Mouse (Mus musculus) cerebellum, adult 2 months (tissue): ENCODE results near the gene Adgrv1. TPM values are rescaled to one million over a fixed set of nuclear protein-coding genes. Genes with fewer than 3 reads are reported as not detected.
"Not testable (repeated sequence)": the region's sequence is repeated elsewhere in the genome, so short reads cannot be mapped to it uniquely, and the experiment has no call there.

Source experiments
- DNase-seq, 2 experiments: peaks; one replicate each; pipeline ENCODE4 v3.0.0; 2021
- H3K27ac ChIP-seq: fragments of 200-500 bp; 2 replicates; pipeline ENCODE4 v1.5.1; 2012; ENCODE audit warnings: low read length, control low read depth, inconsistent platforms; ENCODE audit not compliant: insufficient read depth
- H3K27me3 ChIP-seq: fragments of 200-500 bp; 2 replicates; pipeline ENCODE4 v1.6.1; 2012; ENCODE audit warnings: inconsistent platforms, mild to moderate bottlenecking, low read length, moderate library complexity; ENCODE audit not compliant: control insufficient read depth, insufficient read depth
- H3K4me1 ChIP-seq: fragments of 200-500 bp; 2 replicates; pipeline ENCODE4 v1.6.1; 2011; ENCODE audit warnings: low read length; ENCODE audit not compliant: control insufficient read depth, insufficient read depth
- H3K4me3 ChIP-seq: fragments of 200-500 bp; replicated peaks from 2 replicates; pipeline ENCODE3; 2011; ENCODE audit warnings: mild to moderate bottlenecking, low read depth, low read length, control low read depth; ENCODE audit not compliant: insufficient read depth
- CTCF ChIP-seq: fragments of 200-500 bp; IDR thresholded peaks from 2 replicates; pipeline ENCODE4 v1.5.1; 2011; ENCODE audit warnings: low read depth, mild to moderate bottlenecking, control low read depth, low read length, moderate library complexity, borderline replicate concordance; ENCODE audit not compliant: insufficient read depth
- POLR2A ChIP-seq: fragments of 200-500 bp; IDR thresholded peaks from 2 replicates; pipeline ENCODE4 v1.6.1; 2011; ENCODE audit warnings: low read length, control low read depth, borderline replicate concordance; ENCODE audit not compliant: insufficient read depth
- WGBS: fragments of 180-500 bp; shearing (Covaris S2); methylation state at CpG from one replicate; pipeline ENCODE4 v1.1.7; 2018; 5-methylcytosine and 5-hydroxymethylcytosine counted together
- polyA plus RNA-seq: library from polyadenylated mRNA; depleted of rRNA; stranded (reverse); fragments of >200 nt; gene quantifications from 2 replicates; pipeline ENCODE4 v1.2.3, GENCODE M21; 2012

Gene Adgrv1
- polyA plus RNA-seq, 1 experiment: 3.4 TPM

GRCm38 (mm10) chr13:81640881-81641280, 7.9 kb upstream of the Adgrv1 start:
- H3K27ac ChIP-seq: no peak overlapping the region
- H3K27me3 ChIP-seq: no peaks in the 10 kb centered on the region
- H3K4me3 ChIP-seq: no peak overlapping the region
- no peaks in the 10 kb centered on the region for H3K4me1 ChIP-seq
- DNase-seq: no peak
- WGBS: 55% methylated on average over 6 of the region's 6 CpGs
- no peak for TF ChIP-seq POLR2A

- H3K27me3 ChIP-seq: no peaks in the 10 kb centered on the region
- no peak overlapping the region for H3K27ac ChIP-seq
- H3K4me1 ChIP-seq: no peaks in the 10 kb centered on the region
- WGBS: 19% methylated on average over 4 of the region's 4 CpGs
- no peak overlapping the region for H3K4me3 ChIP-seq
- no peak for DNase-seq
- TF ChIP-seq CTCF (no peak), POLR2A (no peak)
These were observed 6.7 kb upstream of the Adgrv1 start for GRCm38 (mm10) chr13:81639624-81640023.

GRCm38 (mm10) chr13:81630566-81630965, 2.4 kb downstream of the Adgrv1 start:
- 50% methylated on average over 5 of the region's 5 CpGs for WGBS
- H3K27me3 ChIP-seq: no peaks in the 10 kb centered on the region
- TF ChIP-seq CTCF (no peak), POLR2A (no peak)
- no peak overlapping the region for H3K27ac ChIP-seq
- H3K4me1 ChIP-seq: no peaks in the 10 kb centered on the region
- no peak for DNase-seq
- H3K4me3 ChIP-seq: no peak overlapping the region

- Histone ChIP-seq H3K27me3 (no peaks in the 10 kb centered on the region), H3K4me3 (no peak overlapping the region), H3K4me1 (no peaks in the 10 kb centered on the region), H3K27ac (no peak overlapping the region)
- TF ChIP-seq POLR2A: no peak
- no peak for TF ChIP-seq CTCF
- no peak for DNase-seq
- 49% methylated on average over 3 of the region's 3 CpGs for WGBS
These were observed 3.6 kb downstream of the Adgrv1 start for GRCm38 (mm10) chr13:81629395-81629794.

GRCm38 (mm10) chr13:81628631-81629190, 4.2 kb downstream of the Adgrv1 start:
- Histone ChIP-seq H3K4me1 (no peaks in the 10 kb centered on the region), H3K27ac (no peak overlapping the region), H3K4me3 (no peak overlapping the region), H3K27me3 (no peaks in the 10 kb centered on the region)
- TF ChIP-seq CTCF: no peak
- TF ChIP-seq POLR2A: no peak
- 43% methylated on average over 2 of the region's 2 CpGs for WGBS
- DNase-seq: no peak

- not testable (repeated sequence) for H3K4me3 ChIP-seq
These were observed 5.1 kb downstream of the Adgrv1 start for GRCm38 (mm10) chr13:81627861-81628260.

GRCm38 (mm10) chr13:81610349-81610748, 22.6 kb downstream of the Adgrv1 start:
- no peaks in the 10 kb centered on the region for H3K27me3 ChIP-seq
- DNase-seq: no peak
- TF ChIP-seq POLR2A (no peak), CTCF (no peak)
- no peak overlapping the region for H3K27ac ChIP-seq
- no peak overlapping the region for H3K4me3 ChIP-seq
- no peaks in the 10 kb centered on the region for H3K4me1 ChIP-seq
- 91% methylated on average over 4 of the region's 4 CpGs for WGBS

More at GRCm38 (mm10) chr13:81627861-81628260, 5.1 kb downstream of the Adgrv1 start:
- H3K4me1 ChIP-seq, DNase-seq, H3K27me3 ChIP-seq, H3K27ac ChIP-seq: not testable (repeated sequence)
- 35% methylated on average over 1 of the region's 1 CpGs for WGBS

GRCm38 (mm10) chr13:81606991-81607390, 26.0 kb downstream of the Adgrv1 start:
- WGBS: 85% methylated on average over 2 of the region's 2 CpGs
- no peaks in the 10 kb centered on the region for H3K4me1 ChIP-seq
- DNase-seq: no peak
- no peaks in the 10 kb centered on the region for H3K27me3 ChIP-seq
- TF ChIP-seq POLR2A (no peak), CTCF (no peak)
- no peak overlapping the region for H3K27ac ChIP-seq
- no peak overlapping the region for H3K4me3 ChIP-seq
